Mouse (Mus musculus) testis, adult 2 months (tissue): ENCODE results near the gene Wasf1.

Source experiments
- CTCF ChIP-seq: fragments of 200-500 bp; IDR thresholded peaks from 2 replicates; pipeline ENCODE4 v1.5.1; 2012; ENCODE audit warnings: low read depth, mild to moderate bottlenecking, inconsistent platforms, low read length, moderate library complexity; ENCODE audit not compliant: control insufficient read depth, insufficient read depth, insufficient replicate concordance
- POLR2A ChIP-seq: fragments of 200-500 bp; IDR thresholded peaks from 2 replicates; pipeline ENCODE4 v1.6.1; 2012; ENCODE audit warnings: low read depth, mild to moderate bottlenecking, inconsistent platforms, low read length, moderate library complexity; ENCODE audit not compliant: control insufficient read depth

- TF ChIP-seq CTCF = no peak
- no peak for TF ChIP-seq POLR2A
These were observed 12.5 kb downstream of the Wasf1 start for GRCm38 (mm10) chr10:40895765-40896164.
